Mouse (Mus musculus) gastrocnemius, postnatal 14 days (tissue): Measurements from ENCODE around the gene Zdhhc5. TPM values are rescaled to one million over a fixed set of nuclear protein-coding genes. Genes with fewer than 3 reads are reported as not detected.
"Not testable (repeated sequence)": the region's sequence is repeated elsewhere in the genome, so short reads cannot be mapped to it uniquely, and the experiment has no call there.

Experiments used
- DNase-seq: peaks from one replicate; pipeline ENCODE4 v3.0.0; 2021; ENCODE audit warnings: mixed read lengths
- intact Hi-C: fragments of 180-260 bp; cut with DNase I; formaldehyde crosslinking; loops from one replicate; pipeline ENCODE4 v1.15.1; 2025; ENCODE audit warnings: low total_unique reads
- total RNA-seq, 2 experiments: library from RNA; stranded (reverse); gene quantifications; 2 replicates each; pipeline ENCODE4 v1.2.3; 2021

Zdhhc5 gene
- total RNA-seq, 2 experiments from 2014 or later = 41.3 to 45.1 TPM

DNA sequence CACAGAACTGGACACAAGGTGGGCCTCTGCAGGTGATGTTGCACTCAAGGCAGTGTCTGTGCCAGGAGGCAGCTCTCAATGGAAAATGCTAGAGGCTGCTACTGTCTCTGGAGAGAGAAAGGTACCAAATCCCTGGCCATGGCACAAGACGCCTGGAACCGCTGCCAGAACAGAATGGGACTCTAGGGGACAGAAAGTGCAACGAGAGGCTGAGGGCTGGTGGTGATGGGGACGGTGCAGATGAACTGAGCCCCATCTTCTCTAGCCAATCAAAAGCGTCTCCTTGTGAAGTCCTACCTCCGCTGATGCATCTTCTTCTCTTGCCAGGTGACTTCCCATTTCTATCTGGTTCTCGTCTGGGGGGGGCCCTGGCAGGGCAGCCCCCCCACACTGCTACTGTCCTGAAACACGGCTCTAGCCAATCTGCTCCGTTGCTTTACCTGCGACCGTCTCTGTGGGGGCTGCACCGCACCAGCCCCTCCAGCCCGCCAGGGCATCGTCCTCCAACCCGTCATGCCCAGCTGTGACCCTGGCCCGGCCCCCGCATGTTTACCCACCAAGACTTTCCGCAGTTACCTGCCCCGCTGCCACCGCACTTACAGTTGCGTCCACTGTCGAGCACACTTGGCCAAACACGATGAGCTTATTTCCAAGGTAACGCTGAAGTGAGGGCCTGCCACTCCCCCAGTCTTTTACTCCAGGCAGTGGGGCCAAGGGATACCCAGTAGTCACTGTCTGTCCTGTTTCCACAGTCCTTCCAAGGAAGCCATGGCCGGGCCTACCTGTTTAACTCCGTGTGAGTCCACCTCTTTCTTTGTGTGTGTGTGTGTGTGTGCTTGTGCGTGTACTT, 21.6 kb upstream of the Zdhhc5 start:
- intact Hi-C loops = no loop called here
- DNase-seq = no peak

DNA sequence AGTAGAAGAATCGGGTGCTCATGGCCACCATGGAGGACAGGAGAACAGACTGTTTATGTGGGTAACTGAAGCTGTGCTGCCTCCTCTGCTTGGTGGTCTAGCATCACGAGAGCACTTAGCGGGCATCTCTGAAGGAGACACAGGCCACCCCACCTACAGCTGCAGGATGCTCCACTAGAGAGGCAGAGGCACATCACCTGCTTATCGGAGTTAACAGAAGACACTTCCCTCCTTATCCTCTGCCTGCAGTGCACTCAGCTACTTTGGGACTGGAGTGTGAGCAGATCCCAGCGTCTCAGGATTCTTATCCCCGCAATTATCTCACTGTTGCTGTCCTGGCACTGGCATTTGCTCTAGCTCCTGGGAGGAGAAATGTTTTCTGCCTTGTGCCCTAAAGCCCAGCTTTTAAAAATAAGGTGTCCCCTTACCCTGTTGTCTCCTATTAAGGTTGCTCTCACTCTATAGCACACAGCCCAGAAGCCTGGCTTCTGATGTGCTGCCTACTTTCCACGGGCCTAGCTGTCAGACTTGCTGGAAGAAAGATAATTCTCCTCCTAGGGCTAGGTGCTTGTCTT, 20.5 kb upstream of the Zdhhc5 start:
- no peak for DNase-seq
- intact Hi-C loops = no loop called here

DNA sequence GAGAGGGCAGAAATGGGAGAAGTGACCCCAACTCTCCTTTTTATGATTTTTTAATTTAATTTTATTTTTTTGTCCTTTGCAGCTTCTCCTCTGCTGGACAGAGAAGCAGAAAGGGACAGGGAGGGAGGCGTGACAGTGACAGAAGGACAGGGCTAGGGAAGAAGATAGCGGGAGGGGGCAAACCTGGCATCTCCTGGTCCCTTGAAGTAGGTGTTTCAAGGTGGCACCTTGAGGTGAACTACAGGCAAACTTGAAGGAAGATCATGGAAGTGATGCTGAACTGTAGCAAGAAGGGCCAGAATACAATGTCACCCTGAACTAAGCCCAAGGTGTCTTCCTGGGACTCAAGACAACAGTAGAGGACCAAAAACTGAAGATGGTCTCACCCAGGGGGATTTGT, 19.9 kb upstream of the Zdhhc5 start:
- DNase-seq = no peak
- intact Hi-C loops = no loop called here

DNA sequence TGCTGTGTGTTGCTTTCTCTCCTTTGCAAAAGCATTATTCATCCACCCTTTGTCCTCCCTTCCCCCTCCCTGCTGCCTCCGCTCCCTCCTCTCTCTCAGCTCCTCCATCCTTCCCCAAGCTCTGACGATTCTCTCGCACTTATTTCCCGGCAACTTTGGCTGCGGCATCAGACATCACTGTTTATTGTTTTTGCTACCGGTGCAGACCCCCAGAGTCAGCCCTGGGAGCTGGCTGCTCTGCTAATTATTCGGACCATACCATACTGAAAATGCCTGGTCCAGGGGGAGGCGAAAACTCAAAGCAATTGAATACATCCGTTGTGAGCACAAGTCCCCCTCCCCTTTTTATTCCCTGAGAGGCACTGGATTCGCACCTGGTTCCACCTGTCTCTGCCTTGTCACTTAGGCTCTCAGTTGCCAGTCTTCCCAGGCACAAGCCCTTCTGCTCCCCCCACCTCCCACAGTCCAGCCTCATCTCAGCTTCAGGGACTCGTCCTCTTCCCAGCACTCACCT, 19.4 kb upstream of the Zdhhc5 start:
- no peak for DNase-seq
- intact Hi-C loops = no loop called here

DNA sequence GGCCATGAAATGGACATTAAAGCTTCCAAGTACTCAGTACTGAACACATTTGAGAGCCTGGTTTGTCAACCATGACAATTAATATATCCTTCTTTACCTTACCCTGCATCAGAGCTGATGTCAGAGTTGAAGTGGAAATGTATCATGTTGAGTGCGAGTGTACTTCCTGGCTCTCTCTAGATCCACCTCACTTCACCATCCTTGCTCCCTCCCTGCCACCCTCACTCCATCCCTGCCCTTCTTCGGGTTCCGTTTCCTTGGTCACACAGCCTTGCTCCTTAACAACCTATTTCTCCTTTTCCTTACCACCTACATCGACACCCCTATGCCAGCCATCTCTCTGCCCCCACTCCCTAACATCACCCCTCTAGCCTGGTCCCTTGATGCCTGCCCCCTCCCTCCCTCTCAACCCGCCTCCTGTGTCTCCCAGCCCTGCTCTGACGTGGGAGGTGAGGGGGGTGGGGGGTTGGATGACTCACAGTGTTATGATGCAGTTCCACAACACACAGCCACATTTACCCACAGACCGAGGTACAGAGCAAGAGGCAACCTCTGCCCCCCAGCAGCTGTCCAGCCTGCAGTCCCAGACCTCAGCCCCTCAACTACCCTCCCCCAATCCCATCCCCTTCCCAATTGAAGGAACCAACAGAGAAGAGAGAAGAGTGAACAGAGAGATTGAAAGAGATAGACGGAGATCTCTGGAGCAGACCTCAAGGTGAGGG, 18.8 kb upstream of the Zdhhc5 start, which contains the start of gene Ypel4:
Gene Ypel4, plus strand, starts transcription at position 480 of the 722 bp plus-strand sequence.
- intact Hi-C loops = no loop called here

DNA sequence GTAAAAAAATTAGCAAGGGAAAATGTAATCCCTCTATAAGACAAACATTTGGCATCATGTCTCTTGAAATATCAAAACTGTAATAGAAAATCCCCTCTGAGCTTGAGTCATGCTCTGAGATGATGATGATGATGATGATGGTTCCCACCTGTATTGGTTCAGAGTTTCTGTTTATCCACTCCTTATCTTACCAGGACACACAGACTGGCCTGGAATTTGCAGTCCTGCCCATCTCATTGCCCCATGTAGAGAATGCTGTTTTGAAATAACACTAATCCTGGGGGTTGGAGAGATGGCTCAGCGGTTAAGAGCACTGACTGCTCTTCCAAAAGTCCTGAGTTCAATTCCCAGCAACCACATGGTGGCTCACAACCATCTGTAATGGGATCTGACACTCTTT, 17.4 kb upstream of the Zdhhc5 start:
- intact Hi-C loops = no loop called here
- DNase-seq = no peak

More for the DNA sequence above, 18.8 kb upstream of the Zdhhc5 start, which contains the start of gene Ypel4:
- peak; percentile 36 for DNase-seq

DNA sequence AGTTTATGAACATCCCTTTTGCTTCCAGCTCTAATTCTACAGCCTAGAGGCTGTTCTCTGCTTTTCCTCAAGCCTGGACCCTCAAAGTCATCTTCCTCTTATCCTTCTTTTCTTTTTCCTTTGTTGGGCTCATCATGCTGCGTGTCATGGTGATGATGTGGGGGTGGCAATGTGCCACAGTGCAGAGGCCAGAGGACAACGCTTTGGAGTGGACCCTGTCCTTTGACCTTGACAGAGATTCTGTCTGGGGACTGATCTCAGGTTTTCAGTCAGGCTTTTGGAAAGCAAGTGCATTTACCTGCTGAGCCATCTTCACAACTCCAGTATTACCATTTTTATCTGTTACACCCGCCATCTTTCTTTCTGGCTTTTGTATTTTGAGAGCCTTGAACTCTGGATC, 16.2 kb upstream of the Zdhhc5 start:
- intact Hi-C loops = no loop called here
- DNase-seq = no peak

DNA sequence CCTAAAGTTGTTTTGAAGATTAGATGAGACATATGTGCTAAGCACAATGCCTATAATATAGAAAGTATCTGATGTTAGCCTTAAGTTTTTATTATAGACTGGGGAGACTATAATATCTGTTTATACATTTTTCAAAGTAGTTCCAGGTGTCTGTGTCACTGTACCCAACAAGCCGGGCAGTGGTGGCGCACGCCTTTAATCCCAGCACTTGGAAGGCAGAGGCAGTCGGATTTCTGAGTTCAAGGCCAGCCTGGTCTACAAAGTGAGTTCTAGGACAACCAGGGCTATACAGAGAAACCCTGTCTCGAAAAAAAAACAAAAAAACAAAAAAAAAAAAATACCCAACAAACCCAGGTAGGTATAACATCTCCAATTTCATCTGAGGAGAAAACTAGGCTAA, 13.2 kb upstream of the Zdhhc5 start:
- intact Hi-C loops, DNase-seq: not testable (repeated sequence)

DNA sequence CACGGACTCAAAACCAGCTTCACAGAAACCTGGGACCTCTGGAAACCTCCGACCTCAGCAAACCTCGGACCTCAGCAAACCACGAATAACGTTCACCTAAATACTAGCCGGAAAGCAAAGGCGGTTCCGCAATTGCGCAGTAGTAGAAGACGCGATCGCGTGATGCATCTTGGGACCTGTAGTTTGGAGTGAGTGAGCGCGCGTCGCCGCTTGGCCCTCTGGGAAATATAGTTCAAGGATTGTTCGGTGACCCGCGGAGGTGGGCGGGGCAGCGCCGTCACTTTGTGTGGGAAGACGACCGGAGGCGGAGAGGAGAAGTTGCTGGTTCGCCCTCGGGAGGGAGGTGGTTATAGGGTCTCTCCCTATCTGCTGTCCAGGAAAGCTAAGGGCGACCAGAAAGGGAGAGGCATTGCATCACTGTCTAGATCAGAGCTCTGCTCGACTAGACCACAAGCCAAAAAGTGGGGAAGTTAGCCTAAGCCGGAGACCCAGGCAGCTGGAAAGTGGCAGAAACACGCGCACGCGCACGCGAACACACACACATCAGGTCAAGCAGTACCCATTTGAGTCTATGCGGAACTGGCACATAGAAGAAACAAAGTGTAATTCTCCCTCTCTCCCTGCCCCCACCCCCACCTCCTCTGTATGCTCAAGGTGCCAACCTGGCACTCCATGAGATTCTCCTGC, 12.3 kb upstream of the Zdhhc5 start, which contains the start of gene Clp1:
Gene Clp1, minus strand, starts transcription at position 179 of the 687 bp plus-strand sequence.
- intact Hi-C loops = no loop called here
- DNase-seq = peak; percentile 95

DNA sequence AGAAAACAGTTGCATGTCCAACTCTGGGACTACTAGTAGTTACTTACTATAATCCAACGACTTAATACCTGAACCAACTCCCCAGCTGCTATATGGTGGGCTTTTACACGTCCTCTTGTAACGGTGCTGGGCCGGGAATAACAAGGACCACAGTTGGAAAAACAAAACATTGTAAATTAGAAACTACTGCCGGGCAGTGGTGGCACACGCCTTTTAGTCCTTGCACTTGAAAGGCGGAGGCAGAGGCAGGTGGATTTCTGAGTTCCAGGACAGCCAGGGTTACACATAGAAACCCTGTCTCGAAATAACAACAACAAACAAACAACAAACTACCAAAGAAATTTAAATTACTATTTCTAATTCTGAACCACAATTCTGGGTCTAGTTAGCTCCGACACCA, 11.7 kb upstream of the Zdhhc5 start:
- intact Hi-C loops = no loop called here
- no peak for DNase-seq

DNA sequence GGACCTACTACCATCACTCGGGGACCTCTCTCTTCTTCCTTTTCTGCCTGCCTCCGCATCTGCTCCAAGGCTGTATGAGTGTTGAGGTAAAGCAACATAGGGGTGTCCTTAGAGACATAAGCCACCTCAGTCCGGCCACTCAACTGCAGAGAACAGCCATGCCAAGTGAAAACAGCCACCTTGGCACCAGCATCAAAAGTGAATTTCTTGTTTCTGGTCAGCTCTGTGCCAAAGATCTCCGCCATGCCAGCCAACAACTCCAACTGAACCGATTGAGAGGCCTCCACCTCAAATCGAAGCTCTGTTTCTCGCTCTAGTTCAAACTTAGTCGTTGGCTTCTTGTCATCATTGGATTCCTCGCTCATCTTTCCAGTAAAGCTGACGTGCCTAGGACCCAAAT, 10.8 kb upstream of the Zdhhc5 start:
- intact Hi-C loops = no loop called here
- DNase-seq = no peak

DNA sequence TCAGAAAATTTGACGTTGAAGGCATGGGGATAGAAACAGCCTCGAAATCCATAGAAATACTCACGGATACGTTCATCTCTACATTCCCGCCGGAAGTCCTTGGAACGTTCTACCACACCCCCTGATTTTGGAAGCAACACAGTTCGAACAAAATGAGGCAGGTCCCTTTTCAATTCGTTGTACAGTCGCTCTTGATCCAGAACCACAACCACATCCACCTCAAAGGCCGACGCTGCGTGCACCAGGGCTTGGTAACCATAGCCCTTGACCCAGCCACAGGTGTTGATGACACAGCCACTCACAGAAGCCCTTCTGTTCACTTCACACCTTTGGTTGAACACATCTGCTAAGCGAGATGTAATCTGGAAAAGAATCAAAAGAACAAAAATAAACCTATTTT, 8.9 kb upstream of the Zdhhc5 start:
- no peak for DNase-seq
- intact Hi-C loops = no loop called here

DNA sequence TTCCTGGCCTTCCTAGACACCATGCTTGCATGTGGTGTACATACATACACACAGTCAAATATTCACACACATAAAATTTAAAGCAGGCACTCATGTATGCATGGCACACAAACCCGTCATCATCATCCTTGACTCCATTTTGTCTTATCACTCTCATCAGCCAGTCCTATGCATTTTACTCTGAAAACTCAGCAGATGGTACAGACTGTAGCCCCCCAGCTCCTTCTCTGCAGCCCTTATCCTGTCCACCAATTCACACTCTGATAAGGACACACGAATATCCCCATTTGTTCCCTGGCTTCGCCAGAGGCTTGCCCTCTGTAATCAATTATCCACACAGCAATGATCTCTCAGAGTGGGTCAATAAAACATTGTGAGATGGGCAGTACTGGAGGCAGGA, 6.2 kb upstream of the Zdhhc5 start:
- intact Hi-C loops = no loop called here
- DNase-seq = no peak

DNA sequence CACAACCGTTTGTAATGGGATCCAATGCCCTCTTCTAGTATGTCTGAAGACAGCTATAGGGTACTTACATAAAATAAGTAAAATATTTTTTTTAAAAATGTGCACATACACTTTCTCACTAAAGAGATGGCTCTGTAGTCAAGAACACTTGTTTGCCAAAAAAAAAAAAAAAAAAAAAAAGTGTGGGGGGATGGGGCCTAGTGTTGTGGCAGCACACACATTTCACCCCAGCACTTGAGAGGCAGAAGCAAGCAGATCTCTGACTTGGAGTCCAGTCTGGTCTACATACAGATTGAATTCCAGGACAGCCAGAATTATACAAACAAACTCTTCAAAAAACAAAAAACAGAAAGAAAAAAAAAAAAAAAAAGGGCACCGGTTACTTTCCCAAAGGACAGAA, 5.7 kb upstream of the Zdhhc5 start:
- DNase-seq = no peak
- intact Hi-C loops = no loop called here

DNA sequence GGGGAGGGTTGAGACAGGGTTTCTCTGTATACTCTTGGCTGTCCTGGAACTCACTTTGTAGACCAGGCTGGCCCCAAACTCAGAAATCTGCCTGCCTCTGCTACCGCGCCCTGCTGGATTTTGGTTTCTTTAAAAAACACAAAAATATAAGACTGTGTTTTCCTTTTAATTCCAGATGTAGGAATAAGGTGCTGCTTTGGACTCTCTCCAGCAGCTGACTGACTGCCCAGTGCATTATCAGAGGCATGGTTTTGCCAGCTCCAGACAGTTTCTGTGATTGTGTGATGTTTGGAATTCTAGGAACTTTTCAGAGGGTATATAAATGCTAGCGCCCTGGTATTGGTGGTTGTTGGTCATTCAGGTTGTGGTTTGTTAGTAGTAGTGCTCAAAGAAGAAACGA, 2.4 kb upstream of the Zdhhc5 start:
- DNase-seq = no peak
- intact Hi-C loops = no loop called here

DNA sequence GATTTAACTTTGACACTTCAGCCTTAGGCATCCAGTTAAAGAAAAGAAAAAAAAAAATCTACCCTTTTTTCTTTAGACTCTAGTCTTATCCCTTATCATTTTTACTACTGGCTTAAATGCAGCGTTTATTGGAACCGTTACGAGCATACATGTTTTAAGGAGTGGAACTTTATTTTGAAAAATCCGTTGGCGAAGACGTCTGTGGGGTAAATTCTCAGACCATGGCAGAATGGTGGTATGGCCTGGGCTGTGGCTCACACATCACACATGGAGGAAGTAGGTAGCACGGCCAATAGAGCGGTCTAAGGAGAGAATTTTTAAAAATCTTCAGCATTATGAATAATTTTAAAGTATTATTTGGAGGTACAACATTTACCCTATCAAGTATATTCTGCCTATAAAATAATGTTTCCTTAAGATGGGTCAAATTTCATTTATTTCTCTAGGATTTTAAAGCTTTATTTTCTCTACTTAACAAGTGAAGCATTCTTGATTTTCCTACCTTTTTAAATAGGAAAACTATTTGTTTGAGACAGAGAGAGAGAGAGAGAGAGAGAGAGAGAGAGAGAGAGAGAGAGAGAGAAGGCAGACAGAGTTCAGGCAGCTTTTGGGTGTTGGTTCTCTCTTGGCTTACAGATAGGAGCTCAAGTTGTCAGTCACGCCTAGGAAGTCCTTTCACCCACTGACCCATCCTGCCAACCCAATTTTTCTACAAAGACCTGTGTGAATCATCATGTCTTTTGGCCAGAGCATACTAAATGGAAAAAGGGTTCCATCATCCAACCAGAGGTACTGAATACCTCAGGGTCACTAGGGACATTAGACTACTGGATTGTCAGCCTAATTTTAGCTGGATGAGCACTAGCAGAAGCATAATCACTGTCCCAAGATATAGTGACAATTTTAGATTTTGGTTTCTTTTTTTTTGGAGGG, 1.7 kb upstream of the Zdhhc5 start:
- intact Hi-C loops = no loop called here
- no peak for DNase-seq

DNA sequence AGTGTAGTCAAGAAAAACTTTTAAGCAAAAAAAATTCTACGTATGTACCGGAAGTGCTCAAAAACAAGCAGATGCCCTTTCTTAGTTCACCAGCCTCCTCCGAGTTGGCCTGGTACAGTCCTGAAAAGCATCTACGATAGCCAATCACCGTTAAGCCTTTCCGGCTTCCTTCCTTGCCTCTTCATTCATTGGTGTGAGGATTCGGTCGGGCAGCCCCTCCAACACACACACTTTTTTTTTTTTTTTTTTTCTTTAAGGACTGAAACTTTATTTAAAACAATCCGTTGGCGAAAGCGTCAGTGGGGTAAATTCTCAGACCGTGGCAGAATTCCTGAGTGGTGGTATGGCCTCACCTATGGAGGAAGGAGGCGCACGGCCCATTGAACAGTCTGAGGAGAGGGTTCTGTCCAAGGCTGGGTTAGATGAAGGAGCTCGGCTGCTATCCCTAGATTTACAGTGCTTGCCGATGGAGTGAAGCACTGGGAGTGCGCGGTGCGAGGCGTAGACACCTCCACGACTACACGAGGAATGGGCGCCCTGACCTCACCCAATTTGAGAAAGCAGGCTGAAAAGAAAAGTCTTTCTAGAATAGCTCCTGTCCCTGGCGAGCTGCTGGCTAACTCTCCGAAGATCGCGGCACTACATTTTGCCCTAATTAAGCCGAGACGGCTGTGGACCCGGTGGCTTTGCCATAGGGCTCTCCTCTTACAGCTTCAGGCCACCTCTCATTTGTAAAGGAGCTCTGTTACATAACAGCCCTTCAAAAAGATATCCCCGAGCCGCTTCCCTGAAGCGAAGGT, 782 bp upstream of the Zdhhc5 start:
- intact Hi-C loops = no loop called here
- peak; percentile 73 for DNase-seq

DNA sequence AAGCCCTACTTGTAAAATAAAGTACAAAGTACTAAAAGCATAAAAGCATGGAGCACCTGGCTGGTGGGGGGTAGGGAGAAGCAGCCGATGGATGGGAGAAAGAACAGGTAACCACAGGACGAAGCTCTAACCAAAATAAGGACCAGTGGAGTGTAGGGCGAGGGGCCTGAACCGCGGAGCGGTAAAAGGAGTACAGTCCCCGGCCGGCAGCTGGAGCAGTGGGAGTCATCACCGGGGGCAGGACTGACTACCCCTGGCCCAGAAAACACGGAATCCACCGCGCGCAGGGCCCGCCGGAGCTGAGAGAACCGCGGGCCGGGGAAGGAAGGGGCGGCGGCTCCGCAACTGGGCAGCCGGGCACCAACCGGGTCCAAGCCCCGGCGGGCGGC, 564 bp downstream of the Zdhhc5 start:
- intact Hi-C loops = no loop called here

More for the DNA sequence above, 564 bp downstream of the Zdhhc5 start:
- DNase-seq = no peak
